Mouse (Mus musculus) CD4-positive, CD25-positive, alpha-beta regulatory T cell, adult 4 months (primary cell): ENCODE results near the gene Liph. TPM values are rescaled to one million over a fixed set of nuclear protein-coding genes. Genes with fewer than 3 reads are reported as not detected.
"Not testable (repeated sequence)": the region's sequence is repeated elsewhere in the genome, so short reads cannot be mapped to it uniquely, and the experiment has no call there.

ENCODE experiments used
- ATAC-seq: one replicate; pipeline ENCODE4 v1.8.0; 2017
- polyA plus RNA-seq, 2 experiments: library from polyadenylated mRNA; unstranded; fragments of 100-300 nt; shearing (Covaris generic); gene quantifications; one replicate each; pipeline ENCODE4 v1.2.1; 2017

Liph gene
- polyA plus RNA-seq, 2 experiments from 2014 or later: 0.26 to 0.79 TPM

DNA sequence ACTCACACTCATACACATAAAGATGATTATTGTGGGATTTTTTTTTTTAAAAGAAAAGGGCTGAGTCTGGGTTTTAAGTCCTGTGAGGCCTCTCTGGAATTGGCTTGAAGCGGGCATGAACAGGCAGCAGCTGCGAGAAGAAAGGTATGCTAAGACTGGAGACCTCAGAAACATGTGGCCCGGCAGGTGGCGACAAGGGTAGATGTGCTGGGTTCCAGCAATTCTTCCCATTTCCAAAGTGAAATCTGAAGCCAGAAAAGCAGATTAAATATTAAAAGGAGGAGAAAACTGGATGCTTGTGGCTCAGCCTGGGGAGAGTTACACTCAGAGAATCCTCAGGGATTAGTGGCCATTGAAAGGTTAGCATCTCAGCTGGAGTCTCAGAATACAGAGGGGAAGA, 24.0 kb downstream of the Liph start:
- no peak for ATAC-seq

DNA sequence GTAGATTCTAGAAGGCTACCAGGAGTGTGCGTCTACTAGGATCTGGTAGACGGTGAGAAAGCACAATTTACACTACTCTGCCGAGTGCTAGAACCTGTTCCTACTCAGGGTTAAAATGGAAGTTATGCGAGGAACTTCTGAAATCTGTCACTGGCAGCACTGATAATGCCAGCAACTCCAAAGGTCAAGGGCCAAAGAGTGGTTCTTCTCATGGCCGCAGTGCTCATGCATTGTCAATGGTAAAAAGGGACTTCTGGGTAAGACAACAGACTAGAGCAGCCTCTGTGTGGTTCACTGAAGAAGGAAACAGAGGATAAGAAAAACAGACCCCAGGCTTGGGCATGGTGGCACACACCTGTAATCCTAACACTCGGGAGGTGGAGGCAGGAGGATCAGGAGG, 24.9 kb downstream of the Liph start:
- no peak for ATAC-seq

DNA sequence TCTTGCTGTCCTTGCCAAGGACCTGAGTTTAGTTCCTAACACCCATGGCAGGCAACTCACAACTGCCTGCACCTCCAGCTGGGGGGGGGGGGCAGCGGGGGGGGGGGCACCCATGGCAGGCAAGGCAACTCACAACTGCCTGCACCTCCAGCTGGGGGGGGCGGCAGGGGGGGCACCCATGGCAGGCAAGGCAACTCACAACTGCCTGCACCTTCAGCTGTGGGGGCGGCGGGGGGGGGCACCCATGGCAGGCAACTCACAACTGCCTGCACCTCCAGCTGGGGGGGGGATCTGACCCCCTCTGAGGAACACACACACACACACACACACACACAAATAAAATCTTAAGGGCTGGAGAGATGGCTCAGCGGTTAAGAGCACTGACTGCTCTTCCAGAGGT, 25.6 kb downstream of the Liph start:
- ATAC-seq: no peak

DNA sequence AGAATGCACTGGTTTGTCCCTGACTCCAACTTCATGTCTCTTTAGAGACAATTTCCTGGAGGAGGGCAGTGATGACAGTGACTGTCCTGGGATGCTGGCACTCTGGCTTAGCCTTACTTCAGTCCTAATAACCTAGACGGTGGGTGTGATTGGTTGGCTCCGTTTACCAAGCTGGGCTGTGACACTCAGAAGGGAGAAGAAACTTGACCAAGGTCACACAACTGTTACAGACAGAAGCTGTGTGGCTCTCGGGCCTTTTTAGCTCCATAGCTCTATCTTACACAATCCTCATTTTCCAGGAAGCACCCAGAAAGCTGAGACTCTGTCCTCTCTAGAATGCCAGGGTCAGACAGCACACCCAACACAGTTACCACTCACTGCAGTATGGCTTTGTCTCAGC, 29.9 kb downstream of the Liph start:
- ATAC-seq: no peak

DNA sequence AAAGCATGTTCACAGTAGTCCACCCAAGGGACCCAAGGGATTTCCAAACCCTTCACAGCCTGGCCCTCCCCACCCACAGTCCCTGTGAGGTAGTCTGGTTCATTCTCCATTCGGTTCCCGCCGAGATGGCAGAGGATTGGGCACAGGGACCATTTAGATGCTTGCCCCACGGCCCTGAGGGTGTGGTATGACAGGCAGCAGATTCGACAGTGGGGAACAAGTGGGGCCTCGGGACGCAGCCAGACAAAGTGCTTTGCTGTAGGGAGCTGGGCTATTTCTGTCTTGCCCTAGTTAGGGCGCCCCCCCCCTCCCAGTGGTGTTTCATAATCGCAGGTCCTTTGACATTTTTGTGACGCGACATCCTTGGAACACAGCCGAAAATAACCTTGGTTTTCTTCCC, 39.9 kb downstream of the Liph start:
- no peak for ATAC-seq

DNA sequence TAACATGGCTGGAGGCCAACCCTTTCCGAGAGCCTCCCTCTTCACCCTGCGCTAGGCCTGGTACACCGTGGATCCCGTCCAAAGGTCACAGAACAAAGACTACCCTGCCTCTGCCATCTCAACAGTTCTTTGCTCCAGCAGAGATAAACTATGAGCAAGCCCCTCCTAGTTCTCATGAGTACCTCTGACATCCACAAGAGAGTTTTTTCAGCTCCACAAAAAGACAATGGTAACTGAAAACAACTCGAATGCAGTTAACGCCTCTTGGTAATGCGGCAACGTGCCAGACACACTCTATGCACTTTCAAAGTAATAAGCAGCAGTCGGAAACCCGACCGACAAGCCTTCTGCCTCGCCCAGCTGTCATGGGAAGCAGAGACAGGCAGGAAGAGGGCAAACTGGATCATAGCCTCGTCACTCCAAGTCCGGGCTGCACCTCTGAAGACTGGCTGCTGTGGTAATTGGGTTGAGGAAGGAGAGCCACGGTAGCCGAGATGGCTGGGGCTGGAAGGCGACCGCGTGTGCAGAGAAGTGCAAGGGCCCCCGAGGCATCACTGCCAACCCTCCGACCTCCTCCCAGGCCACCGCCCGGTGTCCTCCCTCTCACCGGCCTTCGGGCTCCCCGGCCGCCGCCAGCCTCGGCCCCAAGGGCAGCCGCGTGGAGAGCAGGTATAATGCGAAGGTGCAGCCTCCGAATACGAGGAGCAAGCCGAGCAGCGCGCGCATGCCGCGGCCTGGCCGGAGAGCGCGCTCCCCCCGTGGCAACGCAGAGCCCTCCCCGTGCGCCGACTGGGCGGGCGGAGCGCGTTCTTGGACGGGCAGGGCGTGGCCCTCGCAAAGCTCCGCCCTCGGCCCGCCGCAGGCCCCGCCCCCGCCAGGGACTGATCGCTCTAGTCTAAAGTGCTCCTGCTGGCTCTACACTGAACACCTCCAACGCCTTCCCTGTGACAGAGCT, 48.4 kb downstream of the Liph start, which contains the start of gene Tmem41a:
Tmem41a (minus strand) TSS at position 792 of the 955 bp plus-strand sequence.
- ATAC-seq: peak; percentile 96

DNA sequence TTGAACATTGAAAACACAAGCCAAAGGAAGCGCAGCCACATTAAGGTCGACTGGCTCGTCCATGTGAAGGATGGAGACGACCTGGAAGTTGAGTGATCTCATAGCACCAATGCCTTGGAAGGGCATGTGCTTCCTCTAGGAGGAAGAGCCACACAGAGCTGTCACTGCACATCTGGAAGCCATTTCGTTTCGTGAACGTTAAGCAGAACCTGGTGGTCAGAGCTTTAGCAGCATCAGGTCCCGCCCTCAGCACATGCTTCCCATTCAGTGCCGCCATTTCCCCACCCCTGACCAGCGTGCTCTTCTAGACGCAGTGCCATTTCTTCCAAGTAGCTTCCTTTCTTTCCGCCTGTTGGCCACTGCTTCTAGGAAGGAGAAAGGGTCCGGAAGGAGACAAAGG, 67.0 kb downstream of the Liph start:
- ATAC-seq: no peak

DNA sequence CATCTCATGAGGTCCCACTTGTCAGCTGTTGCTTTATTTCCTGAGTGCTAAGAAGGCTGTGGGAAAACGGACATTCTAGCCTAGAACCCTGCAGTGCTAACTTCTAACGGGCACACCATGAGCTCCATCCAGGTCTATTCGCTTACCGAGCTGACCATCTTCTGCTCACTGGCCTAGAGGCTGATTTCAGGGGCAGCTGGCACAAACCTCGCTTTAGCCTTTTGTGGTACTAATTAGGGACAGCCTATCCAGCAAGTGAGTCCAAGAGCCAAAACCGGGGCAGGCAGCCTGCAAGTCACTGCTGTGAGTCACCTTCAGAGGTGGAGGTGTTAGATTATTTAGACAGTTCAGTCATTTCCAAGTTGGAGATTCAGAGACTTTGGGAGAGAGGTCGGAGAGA, 78.8 kb downstream of the Liph start:
- ATAC-seq: no peak

DNA sequence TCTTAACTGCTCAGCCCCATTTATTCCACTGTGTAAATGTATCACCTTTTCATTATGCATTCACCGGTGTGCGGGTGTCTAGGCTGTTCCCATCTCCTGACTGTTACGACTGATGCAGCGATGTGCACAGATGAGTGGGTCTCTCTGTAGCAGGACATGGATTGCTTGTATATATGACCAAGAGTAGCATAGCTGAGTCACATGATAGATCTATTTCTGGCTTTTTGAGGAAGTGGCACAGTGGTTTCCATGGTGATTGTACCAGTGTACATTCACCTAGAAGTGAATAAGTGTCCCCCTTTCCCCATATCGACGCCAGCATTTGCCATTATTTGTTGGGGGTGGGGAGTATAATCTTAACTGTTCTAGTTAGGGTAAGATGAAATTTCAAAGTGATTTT, 82.1 kb downstream of the Liph start:
- no peak for ATAC-seq

DNA sequence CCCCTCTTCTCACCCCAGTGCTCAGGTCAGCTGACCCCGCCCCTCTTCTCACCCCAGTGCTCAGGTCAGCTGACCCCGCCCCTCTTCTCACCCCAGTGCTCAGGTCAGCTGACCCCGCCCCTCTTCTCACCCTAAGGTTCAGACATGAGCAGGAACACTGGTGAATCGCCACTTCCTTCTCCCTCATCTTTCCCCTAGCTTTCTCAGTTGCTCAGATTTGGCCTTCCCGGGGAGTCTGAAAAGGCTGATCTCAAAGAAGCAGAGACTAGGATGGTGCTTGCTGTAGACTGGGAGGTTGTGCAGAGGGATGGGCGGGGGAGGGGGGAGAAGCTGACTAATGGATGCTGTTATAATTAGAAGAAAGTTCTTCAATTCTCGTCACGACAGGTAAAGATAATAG, 86.6 kb downstream of the Liph start:
- not testable (repeated sequence) for ATAC-seq

DNA sequence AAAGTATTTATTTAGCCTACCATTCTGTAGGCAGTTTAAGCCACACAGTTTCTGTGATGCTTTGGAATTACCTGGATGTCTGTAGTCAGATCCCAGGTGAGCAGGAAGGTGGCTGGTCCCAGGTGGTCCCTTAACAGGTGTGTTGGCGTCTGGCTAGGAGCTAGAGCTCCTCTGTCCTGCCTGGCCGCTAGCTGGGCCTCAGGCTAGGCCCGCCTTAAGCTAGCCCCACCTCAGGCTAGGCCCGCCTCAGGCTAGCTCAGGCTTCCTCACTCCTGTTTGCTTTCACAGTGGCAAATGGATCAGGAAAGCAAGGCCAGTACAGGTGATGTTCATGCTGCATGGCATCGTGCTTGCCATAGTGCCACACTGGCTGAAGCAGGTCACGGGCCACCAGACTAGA, 88.6 kb downstream of the Liph start:
- ATAC-seq: no peak

DNA sequence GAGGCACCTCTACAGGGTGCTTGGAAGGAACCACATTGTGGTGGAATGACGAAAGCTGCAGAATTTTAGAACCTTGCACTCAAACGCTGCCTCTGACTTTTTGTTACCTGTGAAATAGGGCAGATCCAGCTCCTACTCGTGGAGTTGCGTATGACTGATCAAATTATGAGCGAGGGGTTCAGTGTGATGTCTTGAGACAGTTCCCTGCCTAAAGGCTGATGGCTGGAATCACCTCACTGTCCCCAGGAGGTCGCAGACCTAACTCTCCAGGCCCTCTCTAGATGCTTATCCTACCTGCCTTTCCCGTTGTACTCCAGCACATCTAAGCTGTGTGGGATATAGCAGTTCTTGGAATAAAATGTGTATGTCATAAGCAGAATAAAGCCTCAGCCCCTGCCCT, 89.5 kb downstream of the Liph start:
- ATAC-seq: no peak

DNA sequence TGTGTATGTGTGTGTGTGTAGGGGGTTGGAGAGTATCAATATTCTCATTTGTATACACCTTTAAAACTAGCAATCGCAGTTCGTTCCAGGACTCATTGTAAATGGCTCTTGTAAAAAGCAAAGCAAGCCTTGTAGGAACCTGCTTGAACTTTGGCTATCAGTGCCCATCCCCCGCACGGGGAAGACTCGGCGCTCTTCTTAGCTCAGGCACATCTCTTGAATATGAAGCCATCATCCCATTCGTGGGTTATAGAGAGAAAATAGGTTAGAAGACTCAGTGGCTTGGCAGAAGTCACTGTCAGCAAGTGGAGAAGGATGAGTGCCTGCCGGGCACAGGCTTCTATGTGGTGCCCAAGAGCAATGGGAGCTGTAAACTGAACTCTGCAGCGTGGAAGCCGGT, 90.8 kb downstream of the Liph start:
- ATAC-seq: no peak

Other genes with a start within 250 kb of the Liph start
- gene Ehhadh, start 207.9 kb downstream of the Liph start, polyA plus RNA-seq: 1 to 10 TPM; 7.5 to 8.7 TPM
- gene Map3k13, start 201.3 kb downstream of the Liph start, polyA plus RNA-seq: under 1 TPM; 0.44 to 0.51 TPM
- gene Tmem41a, start 48.1 kb downstream of the Liph start, polyA plus RNA-seq: 1 to 10 TPM; 3.0 to 4.7 TPM
- 10 to 100 TPM; 16.6 to 20.1 TPM for gene Senp2, start 13.8 kb upstream of the Liph start, polyA plus RNA-seq
- 1 to 10 TPM; 1.1 to 1.2 TPM for gene Igf2bp2, start 167.6 kb upstream of the Liph start, polyA plus RNA-seq